Mouse (Mus musculus) embryonic fibroblast, embryonic 13.5 days (primary cell): Measurements from ENCODE around the gene Rhox1.
"Not testable (repeated sequence)": the region's sequence is repeated elsewhere in the genome, so short reads cannot be mapped to it uniquely, and the experiment has no call there.

Experiments used
- CTCF ChIP-seq: IDR thresholded peaks from 2 replicates; pipeline ENCODE4 v1.5.1; 2011; ENCODE audit warnings: mild to moderate bottlenecking, control low read depth, low read length, moderate library complexity, borderline replicate concordance; ENCODE audit not compliant: insufficient read depth
- POLR2A ChIP-seq: IDR thresholded peaks from 2 replicates; pipeline ENCODE4 v1.6.1; 2011; ENCODE audit warnings: low read depth, mild to moderate bottlenecking, control low read depth, low read length, moderate library complexity

DNA sequence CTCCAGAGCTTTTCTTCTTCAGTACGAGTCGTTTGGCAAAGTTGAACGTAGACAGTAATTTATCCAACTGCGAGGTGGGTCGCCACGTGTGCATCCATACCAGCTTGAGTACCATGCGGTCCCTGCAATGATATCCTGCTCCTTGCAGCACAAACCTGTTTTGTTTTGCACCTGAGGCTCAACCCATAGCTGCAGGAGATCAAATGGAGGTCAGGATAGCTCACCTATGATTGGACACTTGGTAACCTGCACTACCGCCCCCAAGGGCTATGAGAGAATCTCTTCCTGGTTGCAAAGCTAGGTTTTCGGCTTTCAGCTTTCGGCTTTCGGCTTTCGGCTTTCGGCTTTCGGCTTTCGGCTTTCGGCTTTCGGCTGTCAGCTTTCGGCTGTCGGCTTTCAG is 43.0 kb upstream of the Rhox1 start, which contains the start of gene Rhox4a:
- not testable (repeated sequence) for TF ChIP-seq POLR2A, CTCF
